Mouse (Mus musculus) stomach, postnatal 0 days (tissue): ENCODE measurements around the gene Cxcl15.

ENCODE experiments used
- CTCF ChIP-seq: IDR thresholded peaks from 2 replicates; pipeline ENCODE4 v1.5.1; 2016; ENCODE audit warnings: antibody characterized with exemption, low read depth, mild to moderate bottlenecking, moderate library complexity
- EP300 ChIP-seq: optimal IDR thresholded peaks from 2 replicates; pipeline ENCODE3; 2016; ENCODE audit warnings: antibody characterized with exemption

DNA sequence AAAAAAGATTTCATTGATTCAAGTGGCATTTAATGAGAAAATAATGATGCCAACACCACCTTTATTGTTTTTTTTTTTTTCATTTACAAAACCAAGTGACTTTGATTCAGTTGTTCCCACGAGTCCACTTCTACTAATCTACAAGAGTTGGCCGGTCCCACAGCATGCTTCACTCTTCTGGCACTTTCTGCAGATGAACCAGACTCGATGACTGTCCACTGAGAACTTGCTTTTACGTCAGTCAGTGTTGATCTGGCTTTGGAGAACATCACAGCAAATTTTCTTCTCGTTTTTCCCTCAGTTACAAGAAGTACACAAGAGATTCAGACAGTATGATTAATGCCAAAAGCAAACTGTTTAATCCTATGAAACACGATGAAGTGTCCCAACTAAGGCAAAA lies 15.5 kb upstream of the Cxcl15 start:
- no peak for TF ChIP-seq EP300
- TF ChIP-seq CTCF = no peak
